Mouse (Mus musculus) activated CD4-positive, CD25-positive, alpha-beta regulatory T cell, adult 9 weeks (primary cell): ENCODE results near the gene Gm10662. TPM values are rescaled to one million over a fixed set of nuclear protein-coding genes. Genes with fewer than 3 reads are reported as not detected.

Source experiments
- polyA plus RNA-seq: library from polyadenylated mRNA; unstranded; fragments of 100-300 nt; shearing (Covaris generic); gene quantifications from one replicate; pipeline ENCODE4 v1.2.1, GENCODE M21; 2017

Gene Gm10662
- polyA plus RNA-seq, result not detected

GRCm38 (mm10) chr7:23144380-23144779 is at the start of gene Gm10662:
TSS of gene Gm10662 (minus strand) at chr7:23144480.

Other genes starting within 250 kb of the Gm10662 start
- not detected for gene Gm4214, start 159.8 kb downstream of the Gm10662 start, polyA plus RNA-seq
- not detected for gene Gm4216, start 124.6 kb downstream of the Gm10662 start, polyA plus RNA-seq
- gene Vmn1r163, start 88.9 kb downstream of the Gm10662 start, polyA plus RNA-seq, result not detected
- gene Gm8720, start 77.0 kb downstream of the Gm10662 start, polyA plus RNA-seq, result not detected
- not detected for gene Vmn1r165, start 72.9 kb upstream of the Gm10662 start, polyA plus RNA-seq
- not detected for gene Vmn1r166, start 107.2 kb upstream of the Gm10662 start, polyA plus RNA-seq
- not detected for gene Gm6902, start 134.4 kb upstream of the Gm10662 start, polyA plus RNA-seq
- gene Nlrp4e, start 156.7 kb upstream of the Gm10662 start, polyA plus RNA-seq, result not detected
- gene Nlrp5, start 241.4 kb upstream of the Gm10662 start, polyA plus RNA-seq, result not detected